Mouse (Mus musculus): ENCODE data around the gene Azgp1. TPM values are rescaled to one million over a fixed set of nuclear protein-coding genes. Genes with fewer than 3 reads are reported as not detected.

Gene Azgp1
- polyA plus RNA-seq, 1 experiment from 2014 or later, result 0.37 TPM

GRCm38 (mm10) chr5:137966492-137966891 is 14.8 kb upstream of the Azgp1 start:
- H3K9me3 ChIP-seq (ENCODE audit: control insufficient read depth, low read length), result no peaks in the 10 kb centered on the region
- H3K36me3 ChIP-seq (ENCODE audit: control insufficient read depth, insufficient read depth, low read length), result no peaks in the 10 kb centered on the region
- ATAC-seq, result no peak
- no peaks in the 10 kb centered on the region for H3K4me1 ChIP-seq (ENCODE audit: control insufficient read depth, insufficient read depth, low read length)
- no peak overlapping the region for H3K4me2 ChIP-seq (ENCODE audit: low read depth, low read length)
- H3K4me3 ChIP-seq (ENCODE audit: low read length), result no peak overlapping the region
- H3K9ac ChIP-seq (ENCODE audit: low read depth, low read length), result no peak overlapping the region
- H3K27ac ChIP-seq (ENCODE audit: low read length), result no peak overlapping the region
- no peaks in the 10 kb centered on the region for H3K27me3 ChIP-seq (replicated peaks; ENCODE audit: control insufficient read depth, insufficient read depth, low read length)

GRCm38 (mm10) chr5:137973161-137973560 is 8.2 kb upstream of the Azgp1 start:
- no peak overlapping the region for H3K4me2 ChIP-seq (ENCODE audit: low read depth, low read length)
- WGBS, result 69% methylated on average over 2 of the region's 2 CpGs
- no peaks in the 10 kb centered on the region for H3K27me3 ChIP-seq (replicated peaks; ENCODE audit: control insufficient read depth, insufficient read depth, low read length)
- no peaks in the 10 kb centered on the region for H3K4me1 ChIP-seq (ENCODE audit: control insufficient read depth, insufficient read depth, low read length)
- H3K9ac ChIP-seq (ENCODE audit: low read depth, low read length), result no peak overlapping the region
- ATAC-seq, result no peak
- no peaks in the 10 kb centered on the region for H3K9me3 ChIP-seq (ENCODE audit: control insufficient read depth, low read length)
- H3K27ac ChIP-seq (ENCODE audit: low read length), result no peak overlapping the region
- H3K4me3 ChIP-seq (ENCODE audit: low read length), result no peak overlapping the region
- no peaks in the 10 kb centered on the region for H3K36me3 ChIP-seq (ENCODE audit: control insufficient read depth, insufficient read depth, low read length)

GRCm38 (mm10) chr5:137973738-137974137 is 7.6 kb upstream of the Azgp1 start:
- ATAC-seq, result no peak
- WGBS, result 48% methylated on average over 3 of the region's 3 CpGs
- no peak overlapping the region for H3K4me3 ChIP-seq (ENCODE audit: low read length)
- no peaks in the 10 kb centered on the region for H3K36me3 ChIP-seq (ENCODE audit: control insufficient read depth, insufficient read depth, low read length)
- H3K4me1 ChIP-seq (ENCODE audit: control insufficient read depth, insufficient read depth, low read length), result no peaks in the 10 kb centered on the region
- no peaks in the 10 kb centered on the region for H3K27me3 ChIP-seq (replicated peaks; ENCODE audit: control insufficient read depth, insufficient read depth, low read length)
- H3K4me2 ChIP-seq (ENCODE audit: low read depth, low read length), result no peak overlapping the region
- H3K27ac ChIP-seq (ENCODE audit: low read length), result no peak overlapping the region
- no peak overlapping the region for H3K9ac ChIP-seq (ENCODE audit: low read depth, low read length)
- no peaks in the 10 kb centered on the region for H3K9me3 ChIP-seq (ENCODE audit: control insufficient read depth, low read length)

- H3K36me3 ChIP-seq (ENCODE audit: control insufficient read depth, insufficient read depth, low read length), result no peaks in the 10 kb centered on the region
- H3K27me3 ChIP-seq (replicated peaks; ENCODE audit: control insufficient read depth, insufficient read depth, low read length), result no peaks in the 10 kb centered on the region
- H3K4me2 ChIP-seq (ENCODE audit: low read depth, low read length), result no peak overlapping the region
- H3K27ac ChIP-seq (ENCODE audit: low read length), result no peak overlapping the region
- no peak overlapping the region for H3K4me3 ChIP-seq (ENCODE audit: low read length)
- ATAC-seq, result no peak
- 49% methylated on average over 3 of the region's 3 CpGs for WGBS
- H3K9ac ChIP-seq (ENCODE audit: low read depth, low read length), result no peak overlapping the region
- no peaks in the 10 kb centered on the region for H3K9me3 ChIP-seq (ENCODE audit: control insufficient read depth, low read length)
- H3K4me1 ChIP-seq (ENCODE audit: control insufficient read depth, insufficient read depth, low read length), result no peaks in the 10 kb centered on the region
These were observed 6.6 kb upstream of the Azgp1 start for GRCm38 (mm10) chr5:137974724-137975123.

- Histone ChIP-seq H3K36me3 (ENCODE audit: control insufficient read depth, insufficient read depth, low read length) (no peaks in the 10 kb centered on the region), H3K27me3 (replicated peaks; ENCODE audit: control insufficient read depth, insufficient read depth, low read length) (no peaks in the 10 kb centered on the region), H3K27ac (ENCODE audit: low read length) (no peak overlapping the region), H3K4me3 (ENCODE audit: low read length) (no peak overlapping the region), H3K4me1 (ENCODE audit: control insufficient read depth, insufficient read depth, low read length) (no peaks in the 10 kb centered on the region), H3K9me3 (ENCODE audit: control insufficient read depth, low read length) (no peaks in the 10 kb centered on the region), H3K9ac (ENCODE audit: low read depth, low read length) (no peak overlapping the region), H3K4me2 (ENCODE audit: low read depth, low read length) (no peak overlapping the region)
- WGBS, result 69% methylated on average over 1 of the region's 1 CpGs
- ATAC-seq, result no peak
These were observed 5.9 kb upstream of the Azgp1 start for GRCm38 (mm10) chr5:137975434-137975833.

- ATAC-seq, result no peak
- WGBS, result 50% methylated on average over 1 of the region's 1 CpGs
These were observed 4.0 kb upstream of the Azgp1 start for GRCm38 (mm10) chr5:137977291-137977690.

GRCm38 (mm10) chr5:137979081-137979480 is 2.2 kb upstream of the Azgp1 start:
- H3K4me1 ChIP-seq (ENCODE audit: control insufficient read depth, insufficient read depth, low read length), result no peaks in the 10 kb centered on the region; the same call in 1 of the 2 replicates
- ATAC-seq, result no peak
- no peaks in the 10 kb centered on the region for H3K9me3 ChIP-seq (ENCODE audit: control insufficient read depth, low read length)
- H3K9ac ChIP-seq (ENCODE audit: low read depth, low read length), result no peak overlapping the region
- H3K4me2 ChIP-seq (ENCODE audit: low read depth, low read length), result no peak overlapping the region
- H3K36me3 ChIP-seq (ENCODE audit: control insufficient read depth, insufficient read depth, low read length), result no peaks in the 10 kb centered on the region
- H3K27me3 ChIP-seq (replicated peaks; ENCODE audit: control insufficient read depth, insufficient read depth, low read length), result no peaks in the 10 kb centered on the region
- 74% methylated on average over 2 of the region's 2 CpGs for WGBS
- no peak overlapping the region for H3K4me3 ChIP-seq (ENCODE audit: low read length)
- no peak overlapping the region for H3K27ac ChIP-seq (ENCODE audit: low read length)

More at GRCm38 (mm10) chr5:137977291-137977690, 4.0 kb upstream of the Azgp1 start:
- Histone ChIP-seq H3K4me1 (ENCODE audit: control insufficient read depth, insufficient read depth, low read length) (no peaks in the 10 kb centered on the region; the same call in 1 of the 2 replicates), H3K4me3 (ENCODE audit: low read length) (no peak overlapping the region), H3K36me3 (ENCODE audit: control insufficient read depth, insufficient read depth, low read length) (no peaks in the 10 kb centered on the region), H3K9ac (ENCODE audit: low read depth, low read length) (no peak overlapping the region), H3K27ac (ENCODE audit: low read length) (no peak overlapping the region), H3K27me3 (replicated peaks; ENCODE audit: control insufficient read depth, insufficient read depth, low read length) (no peaks in the 10 kb centered on the region), H3K9me3 (ENCODE audit: control insufficient read depth, low read length) (no peaks in the 10 kb centered on the region), H3K4me2 (ENCODE audit: low read depth, low read length) (no peak overlapping the region)

GRCm38 (mm10) chr5:137986351-137986750 is 5.0 kb downstream of the Azgp1 start:
- no peaks in the 10 kb centered on the region; the same call in 1 of the 2 replicates for H3K4me1 ChIP-seq (ENCODE audit: control insufficient read depth, insufficient read depth, low read length)
- no peaks in the 10 kb centered on the region for H3K36me3 ChIP-seq (ENCODE audit: control insufficient read depth, insufficient read depth, low read length)
- ATAC-seq, result no peak
- no peaks in the 10 kb centered on the region for H3K27me3 ChIP-seq (replicated peaks; ENCODE audit: control insufficient read depth, insufficient read depth, low read length)
- no peak overlapping the region for H3K4me3 ChIP-seq (ENCODE audit: low read length)
- no peak overlapping the region for H3K9ac ChIP-seq (ENCODE audit: low read depth, low read length)
- H3K9me3 ChIP-seq (ENCODE audit: control insufficient read depth, low read length), result no peaks in the 10 kb centered on the region
- H3K27ac ChIP-seq (ENCODE audit: low read length), result no peak overlapping the region
- no peak overlapping the region for H3K4me2 ChIP-seq (ENCODE audit: low read depth, low read length)
- 86% methylated on average over 1 of the region's 1 CpGs for WGBS

GRCm38 (mm10) chr5:138009437-138009836 is 28.1 kb downstream of the Azgp1 start:
- WGBS, result 89% methylated on average over 5 of the region's 5 CpGs
- no peak overlapping the region for H3K9ac ChIP-seq (ENCODE audit: low read depth, low read length)
- H3K4me3 ChIP-seq (ENCODE audit: low read length), result no peak overlapping the region
- no peak for ATAC-seq
- H3K9me3 ChIP-seq (ENCODE audit: control insufficient read depth, low read length), result no peaks in the 10 kb centered on the region
- H3K4me2 ChIP-seq (ENCODE audit: low read depth, low read length), result no peak overlapping the region
- H3K36me3 ChIP-seq (ENCODE audit: control insufficient read depth, insufficient read depth, low read length), result no peaks in the 10 kb centered on the region
- H3K27ac ChIP-seq (ENCODE audit: low read length), result no peak overlapping the region
- H3K27me3 ChIP-seq (replicated peaks; ENCODE audit: control insufficient read depth, insufficient read depth, low read length), result no peaks in the 10 kb centered on the region
- H3K4me1 ChIP-seq (ENCODE audit: control insufficient read depth, insufficient read depth, low read length), result no peaks in the 10 kb centered on the region

- Histone ChIP-seq H3K27ac (ENCODE audit: low read length) (no peak overlapping the region), H3K4me3 (ENCODE audit: low read length) (no peak overlapping the region), H3K9ac (ENCODE audit: low read depth, low read length) (no peak overlapping the region), H3K9me3 (ENCODE audit: control insufficient read depth, low read length) (no peaks in the 10 kb centered on the region), H3K36me3 (ENCODE audit: control insufficient read depth, insufficient read depth, low read length) (no peaks in the 10 kb centered on the region), H3K27me3 (replicated peaks; ENCODE audit: control insufficient read depth, insufficient read depth, low read length) (no peaks in the 10 kb centered on the region), H3K4me2 (ENCODE audit: low read depth, low read length) (no peak overlapping the region), H3K4me1 (ENCODE audit: control insufficient read depth, insufficient read depth, low read length) (no peaks in the 10 kb centered on the region)
- ATAC-seq, result no peak
- 86% methylated on average over 5 of the region's 5 CpGs for WGBS
These were observed 31.1 kb downstream of the Azgp1 start for GRCm38 (mm10) chr5:138012382-138012781.

All from intestine, embryonic 16.5 days (tissue).